Mouse (Mus musculus): ENCODE measurements around the gene Cmss1.
A peak's percentile ranks its signal among the peaks of the same experiment; 100 is the strongest.

Cmss1 gene

GRCm38 (mm10) chr16:57606444-57607227 is at the start of gene Cmss1:
Cmss1 (minus strand) TSS chr16:57606864.
- peak; percentile 86 to 88 for DNase-seq

GRCm38 (mm10) chr16:57649888-57650287 is 43.2 kb upstream of the Cmss1 start:
- DNase-seq, result no peak

GRCm38 (mm10) chr16:57641346-57641885 is 34.8 kb upstream of the Cmss1 start:
- DNase-seq, result no peak

- DNase-seq, result no peak
Observed at GRCm38 (mm10) chr16:57634766-57635165, 28.1 kb upstream of the Cmss1 start.

DNA sequence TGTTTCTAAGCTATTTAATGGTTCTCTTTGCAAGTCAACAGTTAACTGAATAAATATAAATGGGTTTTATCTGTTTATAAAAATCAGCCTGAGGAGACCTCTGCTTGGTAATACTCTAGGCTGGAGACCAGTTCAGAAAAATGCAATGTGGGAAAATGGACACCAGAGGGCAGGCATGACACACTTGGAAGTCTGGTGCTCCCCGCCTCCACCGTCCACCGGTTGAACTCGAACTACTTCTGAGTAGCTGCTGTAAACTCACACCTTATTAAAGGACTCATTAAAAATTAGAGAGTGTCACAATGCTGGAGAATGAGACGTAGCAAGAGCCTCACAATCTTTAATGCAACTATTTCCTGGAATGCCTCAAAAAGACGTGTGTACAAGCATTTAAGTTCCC is 27.5 kb upstream of the Cmss1 start:
- DNase-seq, result peak; percentile 31 to 70

GRCm38 (mm10) chr16:57611768-57612167 is 5.1 kb upstream of the Cmss1 start:
- DNase-seq, result peak in 1 of 2 experiments; percentile 21

GRCm38 (mm10) chr16:57601031-57601430 is 5.6 kb downstream of the Cmss1 start:
- DNase-seq, result no peak

GRCm38 (mm10) chr16:57597295-57597957 is 9.2 kb downstream of the Cmss1 start:
- DNase-seq, result peak in 1 of 2 experiments; percentile 5

DNA sequence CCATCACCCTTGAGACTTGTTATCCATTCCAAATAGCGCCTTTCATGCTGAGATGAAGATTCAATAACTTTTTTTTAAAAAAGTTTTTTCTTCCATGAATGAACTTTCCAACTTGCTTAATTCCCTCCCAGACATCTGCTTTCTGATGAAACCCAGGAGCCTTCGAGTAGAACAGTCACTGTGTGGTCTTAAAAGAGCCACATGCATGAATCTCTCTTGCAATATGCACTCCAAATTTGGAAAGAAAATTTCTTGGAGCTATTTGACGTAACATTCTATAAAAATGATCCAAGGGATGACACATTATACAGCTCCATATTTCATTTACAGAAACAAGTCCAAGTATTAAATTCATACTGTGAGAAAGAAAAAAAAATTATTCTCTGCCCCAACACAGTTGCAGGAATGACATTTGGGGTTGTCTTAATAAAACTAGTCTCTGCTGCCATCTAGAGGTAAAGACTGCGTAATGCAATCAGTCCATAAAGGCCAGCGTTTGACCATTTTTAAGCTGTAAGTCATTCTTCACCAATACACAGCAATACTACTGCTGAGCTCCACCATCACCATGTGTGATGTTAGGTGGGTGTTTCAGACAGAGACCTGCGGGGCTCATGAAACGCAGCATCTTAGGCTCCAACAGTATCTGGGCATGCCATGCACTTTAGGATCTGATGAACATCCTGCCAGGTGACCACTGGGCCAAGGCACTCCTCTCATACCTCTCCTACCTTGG is 13.1 kb downstream of the Cmss1 start:
- DNase-seq, result peak in 1 of 2 experiments; percentile 38

GRCm38 (mm10) chr16:57585201-57585600 is 21.5 kb downstream of the Cmss1 start:
- no peak for DNase-seq

DNA sequence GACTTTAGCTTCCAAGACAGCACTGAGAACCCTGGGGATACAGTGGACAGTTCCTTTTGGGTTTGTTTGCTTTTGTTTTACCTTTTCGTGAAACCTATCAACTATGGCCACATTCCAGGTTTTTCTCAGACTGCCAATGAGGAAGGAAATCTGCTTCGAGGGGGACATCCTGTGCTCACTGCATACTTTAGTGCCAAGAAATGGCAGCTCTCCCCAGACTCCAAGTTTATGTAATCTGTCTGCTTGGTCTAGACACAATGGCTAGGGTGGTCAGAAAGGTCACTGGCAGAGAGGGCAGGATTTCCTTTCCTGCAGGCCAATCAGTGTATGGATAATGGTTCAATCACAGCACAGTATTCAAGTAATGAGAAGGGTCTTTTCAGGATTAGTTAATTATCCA is 24.7 kb downstream of the Cmss1 start:
- DNase-seq, result peak; percentile 40 to 48

DNA sequence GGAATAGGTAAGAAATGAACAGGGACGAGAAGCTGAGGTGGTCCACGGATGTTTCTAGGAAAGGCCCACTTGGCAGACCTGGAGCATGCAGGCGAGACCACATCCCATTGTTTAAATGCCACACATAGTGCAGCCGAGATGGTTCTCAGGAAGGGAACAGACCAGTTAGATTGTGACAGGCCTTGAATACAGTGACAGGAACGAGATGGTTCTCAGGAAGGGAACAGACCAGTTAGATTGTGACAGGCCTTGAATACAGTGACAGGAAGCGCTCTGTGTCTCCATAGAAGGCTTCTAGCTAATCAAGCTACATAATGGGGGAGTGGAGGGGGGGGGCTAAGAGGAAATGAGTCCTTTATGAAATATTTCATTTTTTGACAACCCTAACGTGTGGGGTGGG is 26.6 kb downstream of the Cmss1 start:
- DNase-seq, result peak in 1 of 2 experiments; percentile 31

DNA sequence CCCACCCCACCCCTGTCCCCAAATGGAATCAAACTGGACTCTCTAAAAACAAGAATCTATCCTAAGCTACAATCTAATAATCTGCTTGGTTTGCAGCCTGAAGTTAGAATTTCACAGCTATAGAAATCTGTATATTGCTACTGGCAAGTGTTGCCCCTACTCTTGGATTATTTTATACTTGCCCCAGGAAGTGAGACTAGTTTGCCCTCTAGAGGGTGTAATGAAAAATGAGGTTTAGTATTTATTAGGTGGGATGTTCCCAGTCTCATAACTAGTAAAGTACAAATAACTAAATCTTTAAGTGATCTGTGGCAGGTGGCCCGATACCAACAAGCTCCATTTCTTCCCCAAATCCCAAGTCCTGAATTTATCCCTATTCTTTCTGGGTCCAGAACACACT is 29.1 kb downstream of the Cmss1 start:
- no peak for DNase-seq

DNA sequence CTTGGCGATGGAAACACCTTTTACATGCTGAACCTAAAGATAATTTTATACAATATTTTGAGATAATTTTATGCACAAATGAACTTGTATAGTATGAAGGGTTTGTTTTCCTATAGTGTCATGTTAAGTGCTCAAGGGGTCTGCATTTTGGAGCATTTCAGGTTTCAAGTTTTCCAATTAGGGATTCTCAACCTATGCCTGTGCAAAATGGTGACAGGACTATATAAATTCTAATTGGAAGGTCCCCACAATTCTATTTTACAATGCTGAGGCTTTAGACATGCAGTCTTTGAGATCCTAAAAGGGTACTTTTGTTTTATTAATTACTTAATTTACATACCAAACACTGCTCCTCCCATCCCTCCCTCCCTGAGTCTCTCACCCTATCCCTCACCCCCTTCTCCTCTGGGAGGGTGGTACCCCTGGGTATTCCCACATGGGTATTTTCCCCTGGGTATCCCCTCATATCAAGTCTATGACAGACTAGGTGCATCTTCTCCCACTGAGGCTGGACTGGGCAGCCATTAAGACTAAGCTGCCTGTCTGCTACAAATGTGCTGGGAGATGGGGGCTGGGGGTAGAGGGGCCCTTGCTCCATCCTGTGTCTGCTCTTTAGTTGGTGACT is 30.8 kb downstream of the Cmss1 start:
- DNase-seq, result no peak

DNA sequence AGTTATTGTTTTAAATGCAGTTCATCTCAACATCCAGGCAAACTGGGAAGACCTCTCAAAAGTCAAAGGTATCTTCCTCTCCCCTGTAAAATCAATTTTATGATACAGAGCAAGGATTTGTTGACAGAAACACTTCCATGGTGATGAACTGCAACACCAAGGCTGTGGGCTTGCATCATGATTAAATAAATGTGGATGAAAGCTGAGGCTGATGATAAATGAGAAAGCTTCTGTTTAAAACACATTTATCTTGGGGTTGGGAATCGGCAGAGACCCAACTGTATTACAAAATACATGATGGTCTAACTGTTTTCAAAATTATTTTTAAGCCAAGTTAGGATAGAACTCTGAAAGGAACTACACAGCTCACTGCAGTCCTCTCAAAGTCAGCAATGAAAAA is 32.8 kb downstream of the Cmss1 start:
- DNase-seq, result no peak

GRCm38 (mm10) chr16:57570789-57571311 is 35.8 kb downstream of the Cmss1 start:
- no peak for DNase-seq

DNA sequence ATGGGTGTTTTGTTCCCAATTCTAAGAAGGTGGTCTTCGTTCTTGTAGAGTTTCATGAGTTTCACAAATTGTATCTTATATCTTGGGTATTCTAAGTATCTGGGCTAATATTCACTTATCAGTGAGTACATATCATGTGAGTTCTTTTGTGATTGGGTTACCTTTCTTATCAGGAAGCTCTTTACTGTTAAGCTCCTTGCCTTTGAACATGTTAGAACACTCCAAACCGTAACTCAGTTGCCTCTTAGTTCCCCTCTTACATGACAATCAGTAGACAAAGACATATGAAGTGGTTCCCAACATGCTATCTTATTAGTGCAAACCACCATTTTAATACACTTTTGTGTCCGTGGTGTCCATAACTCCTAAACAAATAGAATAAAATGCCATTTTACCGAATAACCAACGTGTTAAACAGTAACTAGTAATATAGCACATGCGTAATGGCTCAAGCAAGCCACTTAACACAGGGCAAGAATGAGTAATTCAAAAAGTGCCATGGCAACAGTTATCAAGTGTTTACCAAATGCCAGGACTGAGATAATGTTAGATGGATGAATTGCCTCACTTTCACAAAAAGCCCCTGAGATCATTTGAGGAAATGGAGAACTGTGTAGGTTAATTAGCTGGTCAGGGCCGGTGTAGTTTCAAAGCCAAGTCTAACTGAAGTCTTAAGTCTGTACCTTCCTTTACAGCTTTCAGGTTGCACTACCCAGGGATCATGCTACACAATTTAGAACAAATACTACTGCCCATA is 37.8 kb downstream of the Cmss1 start:
- no peak for DNase-seq

DNA sequence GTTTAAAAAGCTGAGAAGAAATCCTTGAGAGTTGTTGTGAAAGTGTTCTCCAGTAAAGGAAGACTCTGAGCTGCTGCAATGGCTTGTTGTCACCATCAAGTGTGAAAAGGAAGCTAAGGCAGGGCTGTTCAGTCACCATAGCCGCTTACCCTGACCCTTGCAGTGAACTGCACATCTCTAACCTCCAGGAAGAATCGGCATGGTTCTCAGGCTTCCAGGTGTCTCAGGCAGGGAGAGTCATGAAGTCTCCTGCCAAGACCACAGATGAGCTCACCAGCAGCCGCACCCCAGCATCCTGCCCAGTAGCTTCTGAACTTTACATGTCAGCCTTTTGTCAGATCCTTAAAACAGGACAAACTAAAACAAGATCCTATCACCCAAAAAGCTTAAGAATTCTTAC is 40.4 kb downstream of the Cmss1 start:
- peak in 1 of 2 experiments; percentile 27 for DNase-seq

GRCm38 (mm10) chr16:57564807-57565206 is 41.9 kb downstream of the Cmss1 start:
- DNase-seq, result no peak

DNA sequence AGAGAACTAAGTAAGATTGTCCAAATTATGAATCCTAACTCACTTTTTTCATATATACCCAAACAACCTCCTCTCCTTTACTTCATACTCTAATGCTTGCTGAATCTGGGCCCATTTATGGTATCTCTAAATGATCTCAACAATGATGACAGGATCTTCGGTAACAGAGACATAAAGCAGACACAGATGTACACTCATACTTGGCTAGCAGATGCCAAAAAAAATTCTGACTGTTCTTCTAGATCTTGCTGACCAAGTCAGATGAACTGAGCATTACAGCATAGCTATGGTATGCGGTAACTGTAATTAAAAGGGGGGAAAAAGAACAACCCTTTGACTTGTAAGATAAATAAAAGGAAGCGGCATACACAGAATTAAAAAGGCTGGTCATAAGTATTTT is 43.2 kb downstream of the Cmss1 start:
- no peak for DNase-seq

DNA sequence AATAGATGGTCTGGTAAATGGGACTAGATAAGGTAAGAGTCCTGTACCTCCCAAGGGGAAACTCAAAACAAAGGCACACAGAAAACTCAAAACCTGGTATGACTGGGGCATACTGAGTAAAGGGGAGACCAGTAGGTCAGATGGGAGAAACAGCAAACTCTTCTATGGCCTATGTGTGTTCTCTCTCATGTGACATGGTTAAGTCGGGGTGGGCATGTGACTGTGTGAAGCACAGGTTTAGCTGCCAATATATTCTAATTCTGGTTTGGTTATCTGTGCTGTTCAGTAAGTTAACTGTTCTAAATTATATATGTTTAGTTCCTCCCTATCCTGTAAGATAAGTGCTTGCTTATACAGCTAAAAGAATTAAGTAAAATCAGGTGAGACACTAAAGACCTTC is 46.5 kb downstream of the Cmss1 start:
- no peak for DNase-seq

GRCm38 (mm10) chr16:57558258-57558657 is 48.4 kb downstream of the Cmss1 start:
- DNase-seq, result no peak
